Mouse (Mus musculus): ENCODE results near the gene Nudcd2.

- TF ChIP-seq POLR2A (IDR thresholded peaks at IDR 0.05; ENCODE audit: extremely low read depth, insufficient read depth, low read length) (no peak), CTCF (IDR thresholded peaks at IDR 0.05; ENCODE audit: extremely low read depth, insufficient read depth, low read length) (no peak)
Observed at GRCm38 (mm10) chr11:40732997-40733338, 499 bp upstream of the Nudcd2 start.
